Mouse (Mus musculus) liver, embryonic 13.5 days (tissue): ENCODE data around the gene Cacna1c. TPM values are rescaled to one million over a fixed set of nuclear protein-coding genes. Genes with fewer than 3 reads are reported as not detected.
A peak's percentile ranks its signal among the peaks of the same experiment; 100 is the strongest.

Experiments used
- ATAC-seq: fragments of 200-750 bp; cut with Nextera tagmentation; 2 replicates; pipeline ENCODE4 v1.8.0; 2017; ENCODE audit warnings: low read depth, mild to moderate bottlenecking, moderate number of reproducible peaks, moderate library complexity
- DNase-seq: peaks from one replicate; pipeline ENCODE4 v3.0.0; 2022
- H3K27ac ChIP-seq: fragments of 300-500 bp; sonication (generic); 2 replicates; pipeline ENCODE4 v1.5.1; 2015; ENCODE audit warnings: moderate library complexity, mild to moderate bottlenecking, inconsistent platforms
- H3K27me3 ChIP-seq: fragments of 300-500 bp; sonication (generic); 2 replicates; pipeline ENCODE4 v1.6.1; 2015; ENCODE audit warnings: mild to moderate bottlenecking, inconsistent platforms
- H3K36me3 ChIP-seq: fragments of 300-500 bp; sonication (generic); 2 replicates; pipeline ENCODE4 v1.6.1; 2015; ENCODE audit warnings: mild to moderate bottlenecking, inconsistent platforms
- H3K4me1 ChIP-seq: fragments of 300-500 bp; sonication (generic); replicated peaks from 2 replicates; pipeline ENCODE4 v1.6.1; 2015; ENCODE audit warnings: inconsistent platforms
- H3K4me2 ChIP-seq: fragments of 300-500 bp; sonication (generic); 2 replicates; pipeline ENCODE4 v1.6.1; 2015; ENCODE audit warnings: inconsistent platforms, mild to moderate bottlenecking, moderate library complexity
- H3K4me3 ChIP-seq: fragments of 300-500 bp; sonication (generic); replicated peaks from 2 replicates; pipeline ENCODE4 v1.5.1; 2015; ENCODE audit warnings: mild to moderate bottlenecking, inconsistent platforms
- H3K9ac ChIP-seq: fragments of 300-500 bp; sonication (generic); 2 replicates; pipeline ENCODE4 v1.6.1; 2015; ENCODE audit warnings: mild to moderate bottlenecking, inconsistent platforms
- H3K9me3 ChIP-seq: fragments of 300-500 bp; sonication (generic); replicated peaks from 2 replicates; pipeline ENCODE4 v1.6.1; 2016; ENCODE audit warnings: inconsistent platforms
- WGBS: fragments of 180-500 bp; shearing (Covaris S2); methylation state at CpG from one replicate; pipeline ENCODE4 v1.1.7; 2015; ENCODE audit not compliant: insufficient replicate concordance; 5-methylcytosine and 5-hydroxymethylcytosine counted together
- polyA plus RNA-seq: library from polyadenylated mRNA; unstranded; fragments of >200 nt; fragmentation: Nextera tagmentation; extraction: Ambion mirVana; gene quantifications from 2 replicates; pipeline ENCODE4 v1.2.1, GENCODE M21; 2015

Gene Cacna1c
- polyA plus RNA-seq, 1 experiment from 2014 or later, result 0.25 TPM

- Histone ChIP-seq H3K36me3 (no peaks in the 10 kb centered on the region), H3K27me3 (no peaks in the 10 kb centered on the region), H3K4me3 (peak overlapping the region; percentile 39), H3K27ac (peak overlapping the region; percentile 97), H3K9ac (peak overlapping the region; percentile 69), H3K4me1 (peaks cover 63% of the 10 kb centered on the region), H3K4me2 (peak overlapping the region; percentile 67), H3K9me3 (no peaks in the 10 kb centered on the region)
- WGBS, result 10% methylated on average over 7 of the region's 7 CpGs
- ATAC-seq (peak; percentile 85), DNase-seq (peak; percentile 70)
These were observed 437.8 kb downstream of the Cacna1c start for GRCm38 (mm10) chr6:118758290-118758907.

GRCm38 (mm10) chr6:118757533-118758289 is 438.5 kb downstream of the Cacna1c start:
- ATAC-seq (peak; percentile 86), DNase-seq (peak; percentile 69)
- peak overlapping the region; percentile 97 for H3K27ac ChIP-seq
- H3K4me1 ChIP-seq, result peaks cover 70% of the 10 kb centered on the region
- H3K4me2 ChIP-seq, result peak overlapping the region; percentile 67
- no peaks in the 10 kb centered on the region for H3K9me3 ChIP-seq
- H3K4me3 ChIP-seq, result peak overlapping the region; percentile 39
- H3K27me3 ChIP-seq, result no peaks in the 10 kb centered on the region
- H3K36me3 ChIP-seq, result no peaks in the 10 kb centered on the region
- WGBS, result 23% methylated on average over 12 of the region's 12 CpGs
- peak overlapping the region; percentile 69 for H3K9ac ChIP-seq

- Histone ChIP-seq H3K27ac (peak overlapping the region; percentile 97), H3K4me2 (peak overlapping the region; percentile 67), H3K36me3 (no peaks in the 10 kb centered on the region), H3K4me1 (peaks cover 82% of the 10 kb centered on the region), H3K27me3 (no peaks in the 10 kb centered on the region), H3K9ac (peak overlapping the region; percentile 69), H3K4me3 (peak overlapping the region; percentile 39; the same call in 1 of the 2 replicates), H3K9me3 (no peaks in the 10 kb centered on the region)
- ATAC-seq, result no peak
- no peak for DNase-seq
- 59% methylated on average over 4 of the region's 4 CpGs for WGBS
These were observed 439.7 kb downstream of the Cacna1c start for GRCm38 (mm10) chr6:118756511-118756910.

GRCm38 (mm10) chr6:118755768-118756167 is 440.4 kb downstream of the Cacna1c start:
- H3K9me3 ChIP-seq, result no peaks in the 10 kb centered on the region
- DNase-seq (no peak), ATAC-seq (no peak)
- no peak overlapping the region for H3K4me2 ChIP-seq
- H3K27ac ChIP-seq, result no peak overlapping the region
- 0 out of 2 replicates have a peak, but pooled peaks cover 1% of the 10 kb centered on the region for H3K27me3 ChIP-seq
- H3K4me3 ChIP-seq, result no peak overlapping the region
- H3K4me1 ChIP-seq, result peaks cover 80% of the 10 kb centered on the region
- H3K9ac ChIP-seq, result no peak overlapping the region
- no peaks in the 10 kb centered on the region for H3K36me3 ChIP-seq
- WGBS, result 85% methylated on average over 5 of the region's 5 CpGs

GRCm38 (mm10) chr6:118754439-118754838 is 441.8 kb downstream of the Cacna1c start:
- DNase-seq (no peak), ATAC-seq (no peak)
- no peak overlapping the region for H3K9ac ChIP-seq
- WGBS, result 82% methylated on average over 3 of the region's 3 CpGs
- peaks cover 81% of the 10 kb centered on the region for H3K4me1 ChIP-seq
- H3K4me3 ChIP-seq, result no peak overlapping the region
- H3K4me2 ChIP-seq, result no peak overlapping the region
- H3K27ac ChIP-seq, result peak overlapping the region; percentile 68
- H3K36me3 ChIP-seq, result no peaks in the 10 kb centered on the region
- 0 out of 2 replicates have a peak, but pooled peaks cover 2% of the 10 kb centered on the region for H3K27me3 ChIP-seq
- no peaks in the 10 kb centered on the region for H3K9me3 ChIP-seq

GRCm38 (mm10) chr6:118753787-118754186 is 442.4 kb downstream of the Cacna1c start:
- peak overlapping the region; percentile 68 for H3K27ac ChIP-seq

GRCm38 (mm10) chr6:118753064-118753463 is 443.2 kb downstream of the Cacna1c start:
- Histone ChIP-seq H3K36me3 (no peaks in the 10 kb centered on the region), H3K9me3 (no peaks in the 10 kb centered on the region), H3K27me3 (0 out of 2 replicates have a peak, but pooled peaks cover 2% of the 10 kb centered on the region), H3K27ac (peak overlapping the region; percentile 68), H3K4me2 (0 out of 2 replicates have a peak overlapping the region, but pooled peaks have one; percentile 4), H3K9ac (no peak overlapping the region), H3K4me1 (peaks cover 81% of the 10 kb centered on the region), H3K4me3 (no peak overlapping the region)
- no peak for DNase-seq
- peak; percentile 42 for ATAC-seq
- WGBS, result 11% methylated on average over 5 of the region's 5 CpGs

More at GRCm38 (mm10) chr6:118753787-118754186, 442.4 kb downstream of the Cacna1c start:
- no peak overlapping the region for H3K4me2 ChIP-seq
- H3K36me3 ChIP-seq, result no peaks in the 10 kb centered on the region
- H3K27me3 ChIP-seq, result 0 out of 2 replicates have a peak, but pooled peaks cover 2% of the 10 kb centered on the region
- peaks cover 81% of the 10 kb centered on the region for H3K4me1 ChIP-seq
- ATAC-seq, result no peak
- no peak overlapping the region for H3K9ac ChIP-seq
- no peaks in the 10 kb centered on the region for H3K9me3 ChIP-seq
- DNase-seq, result no peak
- WGBS, result 88% methylated on average over 8 of the region's 8 CpGs
- H3K4me3 ChIP-seq, result no peak overlapping the region

- Histone ChIP-seq H3K9ac (0 out of 2 replicates have a peak overlapping the region, but pooled peaks have one; percentile 10), H3K27me3 (0 out of 2 replicates have a peak, but pooled peaks cover 2% of the 10 kb centered on the region), H3K27ac (0 out of 2 replicates have a peak overlapping the region, but pooled peaks have one; percentile 13), H3K4me1 (peaks cover 76% of the 10 kb centered on the region), H3K36me3 (no peaks in the 10 kb centered on the region), H3K4me2 (peak overlapping the region; percentile 9; the same call in 1 of the 2 replicates), H3K4me3 (no peak overlapping the region), H3K9me3 (no peaks in the 10 kb centered on the region)
- peak; percentile 81 for ATAC-seq
- no peak for DNase-seq
- 59% methylated on average over 1 of the region's 1 CpGs for WGBS
These were observed 446.9 kb downstream of the Cacna1c start for GRCm38 (mm10) chr6:118749285-118749684.

- H3K27ac ChIP-seq, result no peak overlapping the region
- H3K36me3 ChIP-seq, result no peaks in the 10 kb centered on the region
- no peaks in the 10 kb centered on the region for H3K27me3 ChIP-seq
- no peak overlapping the region for H3K4me3 ChIP-seq
- 82% methylated on average over 6 of the region's 6 CpGs for WGBS
- no peaks in the 10 kb centered on the region for H3K9me3 ChIP-seq
- DNase-seq (no peak), ATAC-seq (no peak)
- peaks cover 34% of the 10 kb centered on the region for H3K4me1 ChIP-seq
- H3K9ac ChIP-seq, result no peak overlapping the region
- no peak overlapping the region for H3K4me2 ChIP-seq
These were observed 453.5 kb downstream of the Cacna1c start for GRCm38 (mm10) chr6:118742701-118743100.

- WGBS, result 83% methylated on average over 14 of the region's 14 CpGs
- ATAC-seq, result no peak
- Histone ChIP-seq H3K27ac (no peak overlapping the region), H3K4me2 (no peak overlapping the region), H3K27me3 (no peaks in the 10 kb centered on the region), H3K9ac (no peak overlapping the region), H3K4me1 (peaks cover 33% of the 10 kb centered on the region), H3K36me3 (no peaks in the 10 kb centered on the region), H3K4me3 (no peak overlapping the region), H3K9me3 (no peaks in the 10 kb centered on the region)
- DNase-seq, result no peak
These were observed 454.4 kb downstream of the Cacna1c start for GRCm38 (mm10) chr6:118741841-118742240.

- WGBS, result 56% methylated on average over 9 of the region's 9 CpGs
- no peak for DNase-seq
- H3K36me3 ChIP-seq, result no peaks in the 10 kb centered on the region
- no peak overlapping the region for H3K4me2 ChIP-seq
- no peaks in the 10 kb centered on the region for H3K9me3 ChIP-seq
- no peak overlapping the region for H3K9ac ChIP-seq
- H3K27ac ChIP-seq, result no peak overlapping the region
- H3K27me3 ChIP-seq, result no peaks in the 10 kb centered on the region
- H3K4me1 ChIP-seq, result peaks cover 41% of the 10 kb centered on the region
- no peak for ATAC-seq
- H3K4me3 ChIP-seq, result no peak overlapping the region
These were observed 456.1 kb downstream of the Cacna1c start for GRCm38 (mm10) chr6:118739961-118740599.
